Mouse (Mus musculus) embryonic fibroblast, embryonic 13.5 days (primary cell): ENCODE results near the gene Gm17268.

Experiments used
- CTCF ChIP-seq: IDR thresholded peaks from 2 replicates; pipeline ENCODE4 v1.5.1; 2011; ENCODE audit warnings: mild to moderate bottlenecking, control low read depth, low read length, moderate library complexity, borderline replicate concordance; ENCODE audit not compliant: insufficient read depth
- POLR2A ChIP-seq: IDR thresholded peaks from 2 replicates; pipeline ENCODE4 v1.6.1; 2011; ENCODE audit warnings: low read depth, mild to moderate bottlenecking, control low read depth, low read length, moderate library complexity

- TF ChIP-seq CTCF (no peak), POLR2A (0 out of 2 replicates have a peak, but pooled peaks have one; percentile 29)
Observed at GRCm38 (mm10) chr11:82038535-82038934, at the start of gene Gm17268.
